Mouse (Mus musculus) heart, embryonic 13.5 days (tissue): ENCODE data around the gene Slc48a1. TPM values are rescaled to one million over a fixed set of nuclear protein-coding genes. Genes with fewer than 3 reads are reported as not detected.

Source experiments
- ATAC-seq: fragments of 200-750 bp; cut with Nextera tagmentation; 2 replicates; pipeline ENCODE4 v1.8.0; 2017; ENCODE audit warnings: moderate TSS enrichment; ENCODE audit not compliant: insufficient number of reproducible peaks, low FRiP score, low TSS enrichment; ENCODE audit errors: extremely low read depth
- H3K27ac ChIP-seq: fragments of 300-500 bp; sonication (generic); replicated peaks from 2 replicates; pipeline ENCODE4 v1.5.1; 2015; ENCODE audit warnings: moderate library complexity, mild to moderate bottlenecking, inconsistent platforms
- H3K27me3 ChIP-seq: fragments of 300-500 bp; sonication (generic); replicated peaks from 2 replicates; pipeline ENCODE4 v1.6.1; 2015; ENCODE audit warnings: mild to moderate bottlenecking, inconsistent platforms
- H3K36me3 ChIP-seq: fragments of 300-500 bp; sonication (generic); 2 replicates; pipeline ENCODE4 v1.6.1; 2015; ENCODE audit warnings: mild to moderate bottlenecking, inconsistent platforms
- H3K4me1 ChIP-seq: fragments of 300-500 bp; sonication (generic); 2 replicates; pipeline ENCODE4 v1.6.1; 2015; ENCODE audit warnings: inconsistent platforms
- H3K4me2 ChIP-seq: fragments of 300-500 bp; sonication (generic); 2 replicates; pipeline ENCODE4 v1.6.1; 2015; ENCODE audit warnings: inconsistent platforms, mild to moderate bottlenecking, moderate library complexity
- H3K4me3 ChIP-seq: fragments of 300-500 bp; sonication (generic); 2 replicates; pipeline ENCODE4 v1.5.1; 2015; ENCODE audit warnings: moderate library complexity, mild to moderate bottlenecking, inconsistent platforms
- H3K9ac ChIP-seq: fragments of 300-500 bp; sonication (generic); 2 replicates; pipeline ENCODE4 v1.6.1; 2015; ENCODE audit warnings: inconsistent platforms, mild to moderate bottlenecking, moderate library complexity
- H3K9me3 ChIP-seq: fragments of 300-500 bp; sonication (generic); 2 replicates; pipeline ENCODE4 v1.6.1; 2016; ENCODE audit warnings: inconsistent platforms
- WGBS: fragments of 180-500 bp; shearing (Covaris S2); methylation state at CpG from one replicate; pipeline ENCODE4 v1.1.7; 2015; ENCODE audit warnings: mixed read lengths; 5-methylcytosine and 5-hydroxymethylcytosine counted together
- polyA plus RNA-seq: library from polyadenylated mRNA; unstranded; fragments of >200 nt; fragmentation: Nextera tagmentation; extraction: Ambion mirVana; gene quantifications from 2 replicates; pipeline ENCODE4 v1.2.1, GENCODE M21; 2015

Slc48a1 gene
- polyA plus RNA-seq, 1 experiment from 2014 or later = 70.2 TPM

GRCm38 (mm10) chr15:97781961-97782748 lies 3.8 kb downstream of the Slc48a1 start:
- 9% methylated on average over 24 of the region's 24 CpGs for WGBS
- H3K36me3 ChIP-seq = no peaks in the 10 kb centered on the region
- no peaks in the 10 kb centered on the region for H3K27me3 ChIP-seq
- H3K4me3 ChIP-seq = peak overlapping the region; percentile 40
- no peak for ATAC-seq
- H3K9ac ChIP-seq = peak overlapping the region; percentile 70
- peaks cover 68% of the 10 kb centered on the region for H3K4me1 ChIP-seq
- H3K27ac ChIP-seq = peak overlapping the region; percentile 77
- H3K9me3 ChIP-seq = no peaks in the 10 kb centered on the region
- H3K4me2 ChIP-seq = peak overlapping the region; percentile 67

GRCm38 (mm10) chr15:97782749-97783105 lies 4.4 kb downstream of the Slc48a1 start:
- 3% methylated on average over 9 of the region's 9 CpGs for WGBS
- Histone ChIP-seq H3K4me3 (peak overlapping the region; percentile 40), H3K4me2 (peak overlapping the region; percentile 67), H3K9me3 (no peaks in the 10 kb centered on the region), H3K9ac (peak overlapping the region; percentile 70), H3K36me3 (no peaks in the 10 kb centered on the region), H3K4me1 (peaks cover 71% of the 10 kb centered on the region), H3K27me3 (no peaks in the 10 kb centered on the region), H3K27ac (peak overlapping the region; percentile 77)
- no peak for ATAC-seq

GRCm38 (mm10) chr15:97784092-97784559 lies 5.8 kb downstream of the Slc48a1 start:
- peak; percentile 64 for ATAC-seq
- H3K4me2 ChIP-seq = peak overlapping the region; percentile 85
- no peaks in the 10 kb centered on the region for H3K9me3 ChIP-seq
- H3K36me3 ChIP-seq = no peaks in the 10 kb centered on the region
- peaks cover 76% of the 10 kb centered on the region for H3K4me1 ChIP-seq
- H3K27me3 ChIP-seq = no peaks in the 10 kb centered on the region
- H3K9ac ChIP-seq = peak overlapping the region; percentile 93
- H3K4me3 ChIP-seq = peak overlapping the region; percentile 75
- WGBS = 2% methylated on average over 38 of the region's 39 CpGs
- H3K27ac ChIP-seq = peak overlapping the region; percentile 82

DNA sequence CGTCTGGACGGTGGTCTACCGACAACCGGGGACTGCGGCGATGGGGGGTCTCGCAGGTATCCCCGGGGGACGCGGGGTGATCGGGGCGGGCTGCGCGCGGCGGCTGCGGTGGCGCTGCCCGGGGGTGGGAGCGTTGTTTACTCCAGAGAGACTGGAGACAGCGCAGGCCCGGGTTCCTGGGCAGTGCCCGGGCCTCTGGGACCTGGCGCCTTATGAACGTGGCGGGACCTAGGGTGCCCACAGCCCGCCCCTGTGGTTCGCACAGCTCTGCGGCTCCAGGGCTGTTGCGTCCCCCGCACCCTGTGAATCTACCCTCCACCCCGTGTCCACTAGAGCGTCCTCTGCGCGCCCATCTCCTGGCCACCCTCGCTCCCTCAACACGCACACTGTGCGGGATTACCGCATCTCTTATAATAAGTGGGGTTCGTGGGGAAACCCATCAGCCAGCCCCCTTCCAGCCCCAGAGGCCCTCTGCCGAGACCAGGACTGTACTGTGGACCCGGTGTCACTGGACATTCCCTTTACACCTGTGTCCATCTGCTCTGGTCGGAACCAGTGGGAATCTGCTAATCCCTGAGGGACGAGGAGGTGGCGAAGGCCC lies 6.3 kb downstream of the Slc48a1 start:
- 7% methylated on average over 45 of the region's 45 CpGs for WGBS
- H3K27ac ChIP-seq = peak overlapping the region; percentile 82

GRCm38 (mm10) chr15:97785731-97786411 lies 7.6 kb downstream of the Slc48a1 start:
- no peaks in the 10 kb centered on the region for H3K27me3 ChIP-seq
- peaks cover 64% of the 10 kb centered on the region for H3K4me1 ChIP-seq
- H3K4me3 ChIP-seq = peak overlapping the region; percentile 75
- H3K4me2 ChIP-seq = peak overlapping the region; percentile 85
- peak overlapping the region; percentile 50; the same call in 1 of the 2 replicates for H3K9ac ChIP-seq
- whole genome bisulfite sequencing = 59% methylated on average over 9 of the region's 9 CpGs
- H3K27ac ChIP-seq = peak overlapping the region; percentile 82
- peak; percentile 54 for ATAC-seq
- peaks cover 14% of the 10 kb centered on the region; the same call in 1 of the 2 replicates for H3K36me3 ChIP-seq
- no peaks in the 10 kb centered on the region for H3K9me3 ChIP-seq

More for the DNA sequence above, 6.3 kb downstream of the Slc48a1 start:
- Histone ChIP-seq H3K9ac (peak overlapping the region; percentile 93), H3K4me1 (peaks cover 71% of the 10 kb centered on the region), H3K4me3 (peak overlapping the region; percentile 75), H3K9me3 (no peaks in the 10 kb centered on the region), H3K4me2 (peak overlapping the region; percentile 85), H3K27me3 (no peaks in the 10 kb centered on the region), H3K36me3 (peaks cover 2% of the 10 kb centered on the region; the same call in 1 of the 2 replicates)
- peak; percentile 37; the same call in 1 of the 2 replicates for ATAC-seq

- Histone ChIP-seq H3K36me3 (peaks cover 21% of the 10 kb centered on the region), H3K4me2 (peak overlapping the region; percentile 85), H3K9ac (peak overlapping the region; percentile 50), H3K27me3 (no peaks in the 10 kb centered on the region), H3K4me1 (peaks cover 59% of the 10 kb centered on the region), H3K27ac (peak overlapping the region; percentile 82), H3K4me3 (peak overlapping the region; percentile 75), H3K9me3 (no peaks in the 10 kb centered on the region)
- WGBS = 65% methylated on average over 10 of the region's 10 CpGs
- peak; percentile 62 for ATAC-seq
These were observed 8.2 kb downstream of the Slc48a1 start for GRCm38 (mm10) chr15:97786412-97787112.

- WGBS = 77% methylated on average over 7 of the region's 7 CpGs
- Histone ChIP-seq H3K27me3 (no peaks in the 10 kb centered on the region), H3K4me3 (peak overlapping the region; percentile 75), H3K4me1 (peaks cover 52% of the 10 kb centered on the region), H3K9me3 (no peaks in the 10 kb centered on the region), H3K9ac (peak overlapping the region; percentile 68), H3K27ac (peak overlapping the region; percentile 82), H3K4me2 (peak overlapping the region; percentile 85), H3K36me3 (peaks cover 28% of the 10 kb centered on the region)
- no peak for ATAC-seq
These were observed 9.0 kb downstream of the Slc48a1 start for GRCm38 (mm10) chr15:97787148-97787798.

DNA sequence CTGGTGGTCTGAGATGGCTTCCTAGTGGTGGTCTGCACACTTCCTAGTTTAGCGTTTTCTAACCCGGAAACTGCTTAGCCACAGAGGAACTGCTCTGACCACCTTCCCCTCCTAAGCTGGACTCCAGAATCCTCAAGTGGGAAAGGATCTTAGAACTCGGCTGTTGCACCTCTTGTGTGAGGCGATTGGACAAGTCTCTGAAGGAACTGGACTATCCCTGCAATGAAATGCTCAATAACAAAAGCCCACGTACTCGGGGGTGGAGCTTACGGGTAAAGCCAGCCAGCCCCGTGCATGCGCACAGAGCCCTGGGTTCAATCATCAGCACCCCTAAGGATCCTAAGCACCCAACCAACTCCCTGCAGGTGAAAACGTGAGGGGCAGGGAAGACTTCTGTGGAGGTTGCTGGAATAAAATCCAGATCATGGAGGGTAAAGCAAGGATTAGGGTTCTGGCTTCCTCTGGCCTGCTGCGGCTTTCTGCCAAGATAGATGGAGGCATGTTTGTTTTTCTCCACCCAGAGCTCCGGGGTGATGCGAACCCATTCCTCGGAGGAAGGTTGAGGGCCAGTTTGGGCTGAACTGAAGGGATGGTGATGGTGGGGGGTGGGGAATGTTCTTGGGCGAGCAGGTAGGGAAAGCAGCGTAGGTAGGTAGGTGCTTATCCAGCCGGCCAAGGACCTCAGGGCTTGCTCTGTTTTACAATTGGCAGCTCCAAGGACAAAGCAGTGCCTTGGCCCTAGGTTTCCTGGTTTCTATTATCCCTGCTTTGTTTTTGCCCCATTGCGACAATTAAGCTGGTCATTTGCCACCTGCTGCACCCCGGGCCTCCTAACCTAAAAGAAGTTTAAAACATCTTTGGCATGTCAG lies 9.7 kb downstream of the Slc48a1 start:
- H3K4me1 ChIP-seq = peaks cover 44% of the 10 kb centered on the region
- peak overlapping the region; percentile 82 for H3K27ac ChIP-seq
- ATAC-seq = no peak
- no peaks in the 10 kb centered on the region for H3K9me3 ChIP-seq
- H3K36me3 ChIP-seq = peaks cover 36% of the 10 kb centered on the region
- peak overlapping the region; percentile 68; the same call in 1 of the 2 replicates for H3K9ac ChIP-seq
- H3K27me3 ChIP-seq = no peaks in the 10 kb centered on the region
- peak overlapping the region; percentile 75; the same call in 1 of the 2 replicates for H3K4me3 ChIP-seq
- peak overlapping the region; percentile 85 for H3K4me2 ChIP-seq
- WGBS = 67% methylated on average over 19 of the region's 19 CpGs

DNA sequence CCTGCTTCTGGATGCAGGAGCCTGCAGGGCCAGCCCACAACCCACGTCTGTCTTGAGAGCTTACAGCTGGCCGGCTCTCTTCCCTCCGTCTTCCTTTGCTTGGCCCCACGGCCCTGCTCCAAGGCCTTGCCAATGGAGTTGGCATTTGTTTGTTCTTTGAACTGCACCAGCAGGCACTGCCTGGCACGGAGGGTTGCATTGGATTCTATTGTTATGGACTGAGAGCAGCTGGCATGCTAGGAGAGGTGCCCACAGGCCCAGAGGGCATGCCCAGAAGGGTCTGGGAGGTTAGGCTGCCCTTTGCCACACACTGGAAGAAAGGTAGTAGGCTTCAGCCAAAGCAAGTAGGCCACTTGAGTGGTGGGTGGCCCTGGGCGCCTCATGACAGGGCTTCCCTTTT lies 10.5 kb downstream of the Slc48a1 start:
- Histone ChIP-seq H3K4me1 (peaks cover 41% of the 10 kb centered on the region), H3K4me2 (peak overlapping the region; percentile 85), H3K27ac (peak overlapping the region; percentile 34), H3K27me3 (no peaks in the 10 kb centered on the region), H3K9me3 (no peaks in the 10 kb centered on the region), H3K36me3 (peaks cover 44% of the 10 kb centered on the region), H3K4me3 (no peak overlapping the region), H3K9ac (no peak overlapping the region)
- ATAC-seq = no peak
- WGBS = 51% methylated on average over 6 of the region's 6 CpGs
